Mouse (Mus musculus) left cerebral cortex, postnatal 25 days (tissue): ENCODE results near the gene Prex1. TPM values are rescaled to one million over a fixed set of nuclear protein-coding genes. Genes with fewer than 3 reads are reported as not detected.
"Not testable (repeated sequence)": the region's sequence is repeated elsewhere in the genome, so short reads cannot be mapped to it uniquely, and the experiment has no call there.

ENCODE experiments used
- DNase-seq, 2 experiments: peaks; one replicate each; pipeline ENCODE4 v3.0.0; 2022; ENCODE audit warnings: low spot score in 2 of 2, mixed read lengths in 1 of 2
- intact Hi-C: fragments of 180-260 bp; cut with DNase I; formaldehyde crosslinking; loops from one replicate; pipeline ENCODE4 v1.15.1; 2025
- total RNA-seq, 2 experiments: library from RNA; stranded (reverse); gene quantifications; 2 replicates each; pipeline ENCODE4 v1.2.3; 2021

Gene Prex1
- total RNA-seq, 2 experiments from 2014 or later = 115 to 120 TPM

GRCm38 (mm10) chr2:166551831-166552498 lies 161.7 kb downstream of the Prex1 start:
- intact Hi-C loops = no loop called here
- DNase-seq = peak in 1 of 2 experiments; percentile 64

- intact Hi-C loops = no loop called here
- no peak for DNase-seq
These were observed 163.8 kb downstream of the Prex1 start for GRCm38 (mm10) chr2:166549871-166550270.

GRCm38 (mm10) chr2:166549069-166549468 lies 164.6 kb downstream of the Prex1 start:
- DNase-seq = no peak
- intact Hi-C loops = no loop called here

- DNase-seq = no peak
- intact Hi-C loops = no loop called here
These were observed 168.1 kb downstream of the Prex1 start for GRCm38 (mm10) chr2:166545580-166545979.

- intact Hi-C loops = loop anchor here (5.0 kb wide), 1 partner anchor 57 kb away; no protein-coding TSS in a partner anchor
- peak in 1 of 2 experiments; percentile 88 for DNase-seq
These were observed 168.9 kb downstream of the Prex1 start for GRCm38 (mm10) chr2:166544575-166545251.

GRCm38 (mm10) chr2:166541112-166541928 lies 172.3 kb downstream of the Prex1 start:
- intact Hi-C loops = loop anchor here (5.0 kb wide), 1 partner anchor 54 kb away; no protein-coding TSS in a partner anchor
- no peak for DNase-seq

GRCm38 (mm10) chr2:166540216-166540615 lies 173.4 kb downstream of the Prex1 start:
- DNase-seq = no peak
- intact Hi-C loops = loop anchor here (5.0 kb wide), 1 partner anchor 53 kb away; no protein-coding TSS in a partner anchor

GRCm38 (mm10) chr2:166536896-166537295 lies 176.7 kb downstream of the Prex1 start:
- no peak for DNase-seq
- intact Hi-C loops = no loop called here

- intact Hi-C loops = no loop called here
- DNase-seq = no peak
These were observed 178.1 kb downstream of the Prex1 start for GRCm38 (mm10) chr2:166535519-166535918.

GRCm38 (mm10) chr2:166526204-166526603 lies 187.4 kb downstream of the Prex1 start:
- DNase-seq = no peak
- intact Hi-C loops = no loop called here

GRCm38 (mm10) chr2:166523156-166523890 lies 190.3 kb downstream of the Prex1 start:
- intact Hi-C loops = no loop called here
- DNase-seq = no peak

GRCm38 (mm10) chr2:166522612-166523120 lies 191.0 kb downstream of the Prex1 start:
- DNase-seq = no peak
- intact Hi-C loops = no loop called here

GRCm38 (mm10) chr2:166521878-166522611 lies 191.6 kb downstream of the Prex1 start:
- intact Hi-C loops = no loop called here
- no peak for DNase-seq

- intact Hi-C loops = no loop called here
These were observed 192.2 kb downstream of the Prex1 start for GRCm38 (mm10) chr2:166521461-166521860.

GRCm38 (mm10) chr2:166520536-166520935 lies 193.1 kb downstream of the Prex1 start:
- DNase-seq = no peak
- intact Hi-C loops = no loop called here

More at GRCm38 (mm10) chr2:166521461-166521860, 192.2 kb downstream of the Prex1 start:
- no peak for DNase-seq

- DNase-seq = peak; percentile 19 to 38
These were observed 196.0 kb downstream of the Prex1 start for GRCm38 (mm10) chr2:166517392-166518174.

GRCm38 (mm10) chr2:166516818-166517353 lies 196.7 kb downstream of the Prex1 start:
- intact Hi-C loops = no loop called here
- DNase-seq = no peak

More at GRCm38 (mm10) chr2:166517392-166518174, 196.0 kb downstream of the Prex1 start:
- intact Hi-C loops = not testable (repeated sequence)
